Mouse (Mus musculus) limb, embryonic 12.5 days (tissue): Measurements from ENCODE around the gene Arpc2. TPM values are rescaled to one million over a fixed set of nuclear protein-coding genes. Genes with fewer than 3 reads are reported as not detected.

Experiments
- microRNA counts: library from miRNA; unstranded; fragments of <30 nt; microRNA quantifications from one replicate; lab custom pipeline; 2017
- microRNA-seq: library from miRNA; unstranded; fragments of <30 nt; microRNA quantifications from one replicate; pipeline ENCODE4, GENCODE M21; 2017
- polyA plus RNA-seq: library from polyadenylated mRNA; unstranded; fragments of >200 nt; fragmentation: Nextera tagmentation; extraction: Ambion mirVana; gene quantifications from 2 replicates; pipeline ENCODE4 v1.2.1, GENCODE M21; 2016

The Arpc2 gene
- polyA plus RNA-seq, 1 experiment from 2014 or later = 343 TPM

MicroRNA genes within 50 kb of the gene (microRNA counts, 519-probe panel; counts per million panel counts)
- not detected for microRNA mmu-miR-1928 (lab: Ali Mortazavi, UCI)

Small RNAs within 50 kb of the gene (microRNA-seq; reads per million reads assigned to microRNA genes)
- gene Mir1928 = not detected

Other genes with a start within 250 kb of the Arpc2 start
- gene Tns1, start 111.6 kb upstream of the Arpc2 start, polyA plus RNA-seq = 36.7 and 44.9 TPM in 2 replicates
- gene Rufy4, start 110.5 kb upstream of the Arpc2 start, polyA plus RNA-seq = 0.15 and 0.18 TPM in 2 replicates
- gene Cxcr2, start 82.1 kb upstream of the Arpc2 start, polyA plus RNA-seq = 0.06 and 0.09 TPM in 2 replicates
- not detected in 2 replicates for gene Cxcr1, start 41.5 kb upstream of the Arpc2 start, polyA plus RNA-seq
- gene Gpbar1, start 42.5 kb downstream of the Arpc2 start, polyA plus RNA-seq = 0.19 TPM in 1 of 2 replicates, not detected in the other
- 202 and 212 TPM in 2 replicates for gene Aamp, start 48.7 kb downstream of the Arpc2 start, polyA plus RNA-seq
- gene Pnkd, start 48.8 kb downstream of the Arpc2 start, polyA plus RNA-seq = 106 TPM in 2 replicates
- 18.0 and 18.9 TPM in 2 replicates for gene Tmbim1, start 69.5 kb downstream of the Arpc2 start, polyA plus RNA-seq
- gene Catip, start 126.0 kb downstream of the Arpc2 start, polyA plus RNA-seq = 1.5 and 1.6 TPM in 2 replicates
- 0.85 and 2.2 TPM in 2 replicates for gene Slc11a1, start 139.1 kb downstream of the Arpc2 start, polyA plus RNA-seq
- 75.3 and 78.5 TPM in 2 replicates for gene Ctdsp1, start 155.4 kb downstream of the Arpc2 start, polyA plus RNA-seq
- gene Vil1, start 173.3 kb downstream of the Arpc2 start, polyA plus RNA-seq = 0.19 TPM in 2 replicates